In the genomic region with DNA sequence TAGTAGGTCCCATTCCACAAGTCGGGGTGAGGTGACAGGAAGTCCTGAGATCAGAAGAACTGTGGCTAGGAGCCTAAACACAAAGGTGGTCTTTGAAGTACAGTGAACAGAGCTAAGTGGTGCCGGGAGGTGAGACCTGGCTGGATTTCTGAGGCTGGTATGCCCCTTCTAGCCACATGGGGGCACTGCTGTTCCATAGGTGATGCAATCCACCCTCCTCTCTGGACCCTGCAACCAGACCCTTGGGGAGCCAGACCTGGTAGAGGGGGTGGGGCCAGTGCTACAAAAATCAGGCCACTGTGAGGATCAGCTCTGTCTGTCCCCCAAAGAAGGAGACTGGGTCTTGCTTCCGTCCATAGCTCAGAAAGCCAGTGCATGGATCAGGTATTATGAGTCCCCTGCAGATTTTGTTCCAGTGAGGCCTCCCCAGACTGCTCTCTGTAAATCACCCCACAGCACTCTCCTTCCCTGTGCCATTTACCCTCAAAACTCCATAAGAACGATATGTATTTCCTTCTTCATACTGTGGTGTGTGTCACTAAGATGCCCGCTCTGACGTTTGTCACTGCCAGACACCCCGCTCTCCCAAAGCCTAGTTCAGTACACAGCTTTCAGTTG, we compare ENCODE assay signal across 8 mouse cellular contexts. TPM values are rescaled to one million over a fixed set of nuclear protein-coding genes. Genes with fewer than 3 reads are reported as not detected.
DNase-seq lines count a peak whose midpoint lies in the region; ATAC-seq lines count a peak whose summit lies in the region.

No protein-coding gene starts in this region.

- H3K9me3 ChIP-seq in hindbrain, embryonic 15.5 days: no peaks in the 10 kb centered on the region

- H3K4me2 ChIP-seq in hindbrain, embryonic 15.5 days: no peak overlapping the region

- WGBS in hindbrain, embryonic 15.5 days: 42% methylated on average over 7 of the region's 7 CpGs

- H3K36me3 ChIP-seq in hindbrain, embryonic 15.5 days: no peaks in the 10 kb centered on the region

- H3K27ac ChIP-seq in hindbrain, embryonic 15.5 days (replicated peaks): no peak overlapping the region

- peak; percentile 85 for DNase-seq in R1 (ENCODE audit: low read depth, low spot score)
- DNase-seq in cerebellum, postnatal 14 days: peak; percentile 91 to 93
- peak; percentile 58 to 77 for DNase-seq in frontal cortex, postnatal 14 days (ENCODE audit: low spot score in 2 of 2)
- DNase-seq in layer of hippocampus, postnatal 36 days: peak; percentile 75 to 76
- peak; percentile 38 for DNase-seq in lung, postnatal 25 days (ENCODE audit: low spot score)
- peak; percentile 59 for DNase-seq in right cerebral cortex, adult 18-20 months
- DNase-seq in urinary bladder, postnatal 36 days (ENCODE audit: low spot score in 2 of 2): peak; percentile 39 to 48

- H3K9ac ChIP-seq in hindbrain, embryonic 15.5 days: no peak overlapping the region

- peak; percentile 83 for ATAC-seq in hindbrain, embryonic 15.5 days (ENCODE audit: low FRiP score, low read depth)

- no peak overlapping the region for H3K4me3 ChIP-seq in hindbrain, embryonic 15.5 days

- H3K27me3 ChIP-seq in hindbrain, embryonic 15.5 days: no peaks in the 10 kb centered on the region; the same call in 1 of the 2 replicates

- H3K4me1 ChIP-seq in hindbrain, embryonic 15.5 days (replicated peaks): peaks cover 14% of the 10 kb centered on the region

RNA-seq across cellular contexts. Expression of a gene that starts 2.8 kb away (rescaled TPM):
- polyA plus RNA-seq in hindbrain, embryonic 15.5 days (2015; fragmentation: Nextera tagmentation; extraction: Ambion mirVana): not detected in 2 replicates
- total RNA-seq in layer of hippocampus, postnatal 36 days (2021): not detected

RNA-seq across cellular contexts. Expression of a gene that starts 7.9 kb away (rescaled TPM):
- polyA plus RNA-seq in hindbrain, embryonic 15.5 days (2015; fragmentation: Nextera tagmentation; extraction: Ambion mirVana): 1.5 and 2.4 TPM in 2 replicates
- under 1 TPM; 0.51 to 0.60 TPM for total RNA-seq in layer of hippocampus, postnatal 36 days (2021)

RNA-seq across cellular contexts. Expression of a gene that starts 36.6 kb away (rescaled TPM):
- 9.6 and 10.3 TPM in 2 replicates for polyA plus RNA-seq in hindbrain, embryonic 15.5 days (2015; fragmentation: Nextera tagmentation; extraction: Ambion mirVana)
- 1 to 10 TPM; 5.3 to 7.1 TPM for total RNA-seq in layer of hippocampus, postnatal 36 days (2021)

RNA-seq across cellular contexts. Expression of a gene that starts 53.5 kb away (rescaled TPM):
- polyA plus RNA-seq in hindbrain, embryonic 15.5 days (2015; fragmentation: Nextera tagmentation; extraction: Ambion mirVana): 5.2 and 7.1 TPM in 2 replicates
- 10 to 100 TPM; 58.8 to 61.0 TPM for total RNA-seq in layer of hippocampus, postnatal 36 days (2021)

Comparison
In these comparisons a context has a peak if more than half of its experiments do, and no peak if none do; other contexts are left out.
1. DNase-seq: peak in every context shown above with its lines; median percentile 92 in cerebellum, postnatal 14 days; 85 in R1; 76 in layer of hippocampus, postnatal 36 days; 68 in frontal cortex, postnatal 14 days; 59 in right cerebral cortex, adult 18-20 months; 44 in urinary bladder, postnatal 36 days; 38 in lung, postnatal 25 days.